Mouse (Mus musculus) heart, embryonic 13.5 days (tissue): ENCODE measurements around the gene Ccdc117. TPM values are rescaled to one million over a fixed set of nuclear protein-coding genes. Genes with fewer than 3 reads are reported as not detected.

ENCODE experiments used
- ATAC-seq: fragments of 200-750 bp; cut with Nextera tagmentation; 2 replicates; pipeline ENCODE4 v1.8.0; 2017; ENCODE audit warnings: moderate TSS enrichment; ENCODE audit not compliant: insufficient number of reproducible peaks, low FRiP score, low TSS enrichment; ENCODE audit errors: extremely low read depth
- H3K27ac ChIP-seq: fragments of 300-500 bp; sonication (generic); replicated peaks from 2 replicates; pipeline ENCODE4 v1.5.1; 2015; ENCODE audit warnings: moderate library complexity, mild to moderate bottlenecking, inconsistent platforms
- H3K27me3 ChIP-seq: fragments of 300-500 bp; sonication (generic); replicated peaks from 2 replicates; pipeline ENCODE4 v1.6.1; 2015; ENCODE audit warnings: mild to moderate bottlenecking, inconsistent platforms
- H3K36me3 ChIP-seq: fragments of 300-500 bp; sonication (generic); 2 replicates; pipeline ENCODE4 v1.6.1; 2015; ENCODE audit warnings: mild to moderate bottlenecking, inconsistent platforms
- H3K4me1 ChIP-seq: fragments of 300-500 bp; sonication (generic); 2 replicates; pipeline ENCODE4 v1.6.1; 2015; ENCODE audit warnings: inconsistent platforms
- H3K4me2 ChIP-seq: fragments of 300-500 bp; sonication (generic); 2 replicates; pipeline ENCODE4 v1.6.1; 2015; ENCODE audit warnings: inconsistent platforms, mild to moderate bottlenecking, moderate library complexity
- H3K4me3 ChIP-seq: fragments of 300-500 bp; sonication (generic); 2 replicates; pipeline ENCODE4 v1.5.1; 2015; ENCODE audit warnings: moderate library complexity, mild to moderate bottlenecking, inconsistent platforms
- H3K9ac ChIP-seq: fragments of 300-500 bp; sonication (generic); 2 replicates; pipeline ENCODE4 v1.6.1; 2015; ENCODE audit warnings: inconsistent platforms, mild to moderate bottlenecking, moderate library complexity
- H3K9me3 ChIP-seq: fragments of 300-500 bp; sonication (generic); 2 replicates; pipeline ENCODE4 v1.6.1; 2016; ENCODE audit warnings: inconsistent platforms
- WGBS: fragments of 180-500 bp; shearing (Covaris S2); methylation state at CpG from one replicate; pipeline ENCODE4 v1.1.7; 2015; ENCODE audit warnings: mixed read lengths; 5-methylcytosine and 5-hydroxymethylcytosine counted together
- polyA plus RNA-seq: library from polyadenylated mRNA; unstranded; fragments of >200 nt; fragmentation: Nextera tagmentation; extraction: Ambion mirVana; gene quantifications from 2 replicates; pipeline ENCODE4 v1.2.1, GENCODE M21; 2015

The Ccdc117 gene
- polyA plus RNA-seq, 1 experiment from 2014 or later = 11.9 TPM

- peaks cover 12% of the 10 kb centered on the region; the same call in 1 of the 2 replicates for H3K4me1 ChIP-seq
- no peaks in the 10 kb centered on the region for H3K27me3 ChIP-seq
- ATAC-seq = no peak
Observed at GRCm38 (mm10) chr11:5505856-5506575, 36.0 kb downstream of the Ccdc117 start.

GRCm38 (mm10) chr11:5502351-5503051 lies 39.5 kb downstream of the Ccdc117 start:
- Histone ChIP-seq H3K4me1 (0 out of 2 replicates have a peak, but pooled peaks cover 6% of the 10 kb centered on the region), H3K36me3 (no peaks in the 10 kb centered on the region), H3K27ac (no peak overlapping the region), H3K9me3 (no peaks in the 10 kb centered on the region), H3K27me3 (no peaks in the 10 kb centered on the region), H3K4me2 (no peak overlapping the region), H3K9ac (no peak overlapping the region), H3K4me3 (no peak overlapping the region)
- ATAC-seq = no peak
- WGBS = 79% methylated on average over 10 of the region's 10 CpGs

More at GRCm38 (mm10) chr11:5505856-5506575, 36.0 kb downstream of the Ccdc117 start:
- H3K36me3 ChIP-seq = no peaks in the 10 kb centered on the region
- WGBS = 12% methylated on average over 18 of the region's 18 CpGs
- H3K4me2 ChIP-seq = peak overlapping the region; percentile 66
- no peaks in the 10 kb centered on the region for H3K9me3 ChIP-seq
- H3K4me3 ChIP-seq = peak overlapping the region; percentile 44
- H3K27ac ChIP-seq = peak overlapping the region; percentile 68
- peak overlapping the region; percentile 66 for H3K9ac ChIP-seq

- Histone ChIP-seq H3K9me3 (no peaks in the 10 kb centered on the region), H3K4me2 (no peak overlapping the region), H3K9ac (no peak overlapping the region), H3K27ac (no peak overlapping the region), H3K36me3 (no peaks in the 10 kb centered on the region), H3K4me3 (no peak overlapping the region), H3K27me3 (no peaks in the 10 kb centered on the region), H3K4me1 (0 out of 2 replicates have a peak, but pooled peaks cover 3% of the 10 kb centered on the region)
- ATAC-seq = no peak
- 79% methylated on average over 13 of the region's 13 CpGs for WGBS
Observed at GRCm38 (mm10) chr11:5500903-5501741, 40.9 kb downstream of the Ccdc117 start.

- Histone ChIP-seq H3K4me2 (no peak overlapping the region), H3K4me3 (no peak overlapping the region), H3K9me3 (no peaks in the 10 kb centered on the region), H3K9ac (no peak overlapping the region), H3K27me3 (no peaks in the 10 kb centered on the region), H3K27ac (no peak overlapping the region), H3K36me3 (no peaks in the 10 kb centered on the region), H3K4me1 (no peaks in the 10 kb centered on the region)
- 68% methylated on average over 11 of the region's 11 CpGs for WGBS
- ATAC-seq = no peak
Observed at GRCm38 (mm10) chr11:5499961-5500644, 41.9 kb downstream of the Ccdc117 start.

- no peak for ATAC-seq
- Histone ChIP-seq H3K27ac (peak overlapping the region; percentile 26), H3K4me3 (no peak overlapping the region), H3K4me1 (no peaks in the 10 kb centered on the region), H3K36me3 (no peaks in the 10 kb centered on the region), H3K27me3 (no peaks in the 10 kb centered on the region), H3K4me2 (no peak overlapping the region), H3K9ac (no peak overlapping the region), H3K9me3 (no peaks in the 10 kb centered on the region)
- 69% methylated on average over 13 of the region's 13 CpGs for WGBS
Observed at GRCm38 (mm10) chr11:5498931-5499661, 42.9 kb downstream of the Ccdc117 start.

GRCm38 (mm10) chr11:5498422-5498821 lies 43.6 kb downstream of the Ccdc117 start:
- Histone ChIP-seq H3K27ac (peak overlapping the region; percentile 26; the same call in 1 of the 2 replicates), H3K9me3 (no peaks in the 10 kb centered on the region), H3K4me2 (no peak overlapping the region), H3K4me1 (no peaks in the 10 kb centered on the region), H3K9ac (no peak overlapping the region), H3K27me3 (no peaks in the 10 kb centered on the region), H3K36me3 (no peaks in the 10 kb centered on the region), H3K4me3 (no peak overlapping the region)
- ATAC-seq = no peak
- 65% methylated on average over 9 of the region's 9 CpGs for WGBS

GRCm38 (mm10) chr11:5496559-5497248 lies 45.3 kb downstream of the Ccdc117 start:
- Histone ChIP-seq H3K36me3 (no peaks in the 10 kb centered on the region), H3K9me3 (no peaks in the 10 kb centered on the region), H3K4me1 (no peaks in the 10 kb centered on the region), H3K27me3 (no peaks in the 10 kb centered on the region), H3K27ac (no peak overlapping the region), H3K4me2 (no peak overlapping the region), H3K9ac (no peak overlapping the region), H3K4me3 (no peak overlapping the region)
- ATAC-seq = no peak
- 90% methylated on average over 13 of the region's 13 CpGs for WGBS

GRCm38 (mm10) chr11:5495906-5496305 lies 46.1 kb downstream of the Ccdc117 start:
- 69% methylated on average over 5 of the region's 5 CpGs for WGBS
- no peaks in the 10 kb centered on the region for H3K4me1 ChIP-seq
- no peak overlapping the region for H3K4me3 ChIP-seq
- H3K27ac ChIP-seq = no peak overlapping the region
- no peaks in the 10 kb centered on the region for H3K9me3 ChIP-seq
- no peaks in the 10 kb centered on the region for H3K36me3 ChIP-seq
- no peak overlapping the region for H3K9ac ChIP-seq
- no peaks in the 10 kb centered on the region for H3K27me3 ChIP-seq
- no peak for ATAC-seq
- no peak overlapping the region for H3K4me2 ChIP-seq

GRCm38 (mm10) chr11:5495286-5495832 lies 46.6 kb downstream of the Ccdc117 start:
- no peak for ATAC-seq
- Histone ChIP-seq H3K36me3 (no peaks in the 10 kb centered on the region), H3K27me3 (no peaks in the 10 kb centered on the region), H3K9ac (no peak overlapping the region), H3K4me2 (no peak overlapping the region), H3K9me3 (no peaks in the 10 kb centered on the region), H3K27ac (no peak overlapping the region), H3K4me1 (no peaks in the 10 kb centered on the region), H3K4me3 (no peak overlapping the region)
- 70% methylated on average over 12 of the region's 12 CpGs for WGBS

GRCm38 (mm10) chr11:5493869-5494268 lies 48.1 kb downstream of the Ccdc117 start:
- H3K27me3 ChIP-seq = no peaks in the 10 kb centered on the region
- no peak overlapping the region for H3K27ac ChIP-seq
- H3K4me2 ChIP-seq = no peak overlapping the region
- H3K9ac ChIP-seq = no peak overlapping the region
- ATAC-seq = no peak
- 58% methylated on average over 2 of the region's 2 CpGs for WGBS
- H3K36me3 ChIP-seq = no peaks in the 10 kb centered on the region
- H3K4me3 ChIP-seq = no peak overlapping the region
- no peaks in the 10 kb centered on the region for H3K9me3 ChIP-seq
- no peaks in the 10 kb centered on the region for H3K4me1 ChIP-seq
